Mouse (Mus musculus): ENCODE results near the gene Ankrd52.

Ankrd52 gene

GRCm38 (mm10) chr10:128401056-128401455 lies 24.1 kb downstream of the Ankrd52 start, which contains the start of gene Slc39a5:
TSS of gene Slc39a5 (minus strand) at chr10:128401229.
- no peak for DNase-seq (ENCODE audit: low spot score)

DNA sequence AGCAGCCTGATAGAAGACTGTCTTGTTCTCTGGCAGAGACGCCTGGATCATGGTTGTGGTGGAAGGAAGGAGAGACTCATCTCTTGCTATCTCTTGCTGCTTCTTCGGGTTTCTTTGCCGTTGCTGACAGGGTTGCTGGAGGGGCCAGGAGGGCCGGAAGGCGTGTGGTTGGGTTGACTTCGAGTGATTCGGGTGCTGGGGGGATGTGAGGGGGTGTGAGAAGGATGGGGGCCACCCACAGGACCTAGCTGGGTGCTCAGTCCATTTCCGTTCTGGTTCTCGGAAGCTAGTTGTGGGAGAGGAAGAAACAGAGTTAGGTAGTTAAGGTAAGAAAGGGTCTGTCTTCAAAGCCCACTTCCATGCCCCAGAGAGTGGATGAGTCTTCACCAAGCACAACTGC lies 24.7 kb downstream of the Ankrd52 start:
- no peak for DNase-seq (ENCODE audit: low spot score)

DNA sequence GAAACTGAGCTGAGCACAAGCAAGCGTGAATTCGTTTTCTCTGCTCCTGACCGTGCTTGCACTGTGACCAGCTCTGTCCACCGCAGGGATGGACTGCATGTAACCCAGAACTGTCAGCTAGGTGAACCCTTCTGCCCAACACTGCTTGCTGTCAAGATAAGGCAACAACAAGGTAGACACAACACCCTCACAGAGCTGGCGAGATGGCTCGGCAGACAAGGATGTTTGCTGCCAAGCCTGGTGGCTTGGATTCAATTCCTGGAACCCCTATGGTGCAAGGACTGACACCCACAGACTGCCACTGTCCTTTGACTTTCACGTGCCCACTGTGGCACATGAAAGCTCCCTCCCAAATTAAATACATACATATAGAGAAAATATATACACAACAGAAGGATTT lies 27.0 kb downstream of the Ankrd52 start:
- DNase-seq (ENCODE audit: low spot score), result no peak

DNA sequence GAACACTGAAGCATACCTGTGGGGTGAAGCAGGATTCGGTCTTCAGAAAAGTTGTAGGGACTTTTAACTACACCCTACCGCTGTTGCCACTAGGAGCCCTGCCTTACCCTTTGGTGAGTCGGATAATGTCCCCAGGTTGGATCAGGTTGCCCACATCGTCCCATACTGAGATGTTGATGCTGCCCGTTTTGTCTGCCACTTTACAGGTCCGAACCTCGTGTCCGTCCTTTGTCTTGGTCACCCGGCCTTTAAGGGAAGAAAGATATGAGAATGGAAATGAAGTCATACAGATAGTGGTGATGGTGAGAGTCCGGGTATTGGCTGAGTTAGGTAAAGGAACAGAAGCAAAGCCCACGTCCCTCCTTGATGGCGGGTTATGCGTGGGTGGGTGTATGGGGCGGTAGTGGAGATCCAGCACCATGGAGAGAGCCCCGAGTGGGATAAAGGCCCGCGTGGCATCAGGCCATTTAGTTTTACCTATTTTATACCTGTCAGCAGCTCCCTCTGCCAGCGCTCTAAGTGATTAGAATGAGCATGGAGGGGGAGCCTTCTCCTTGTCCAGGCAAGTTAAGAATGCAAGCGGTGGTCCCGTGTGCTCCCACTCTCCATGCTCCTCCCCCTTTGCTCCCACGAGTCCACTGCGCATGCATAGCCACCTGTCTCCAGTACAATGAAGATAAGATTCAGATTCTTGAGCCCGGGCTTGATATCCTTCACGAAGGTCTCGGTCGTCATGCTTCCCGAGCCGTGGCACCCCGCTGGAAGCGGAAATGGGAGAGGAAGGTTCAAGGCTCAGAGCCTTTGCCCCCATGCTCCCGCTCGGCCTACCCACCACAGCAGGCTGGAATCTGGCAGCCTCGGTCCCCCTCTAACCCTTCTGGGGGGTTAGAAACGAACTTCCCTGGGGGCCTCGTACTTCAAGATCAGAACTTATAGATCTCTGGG lies 31.9 kb downstream of the Ankrd52 start:
- no peak for DNase-seq (ENCODE audit: low spot score)

- peak; percentile 90 for DNase-seq (ENCODE audit: low spot score)
Observed at GRCm38 (mm10) chr10:128409692-128410559, 33.0 kb downstream of the Ankrd52 start.

GRCm38 (mm10) chr10:128410560-128410845 lies 33.6 kb downstream of the Ankrd52 start:
- no peak for DNase-seq (ENCODE audit: low spot score)

DNA sequence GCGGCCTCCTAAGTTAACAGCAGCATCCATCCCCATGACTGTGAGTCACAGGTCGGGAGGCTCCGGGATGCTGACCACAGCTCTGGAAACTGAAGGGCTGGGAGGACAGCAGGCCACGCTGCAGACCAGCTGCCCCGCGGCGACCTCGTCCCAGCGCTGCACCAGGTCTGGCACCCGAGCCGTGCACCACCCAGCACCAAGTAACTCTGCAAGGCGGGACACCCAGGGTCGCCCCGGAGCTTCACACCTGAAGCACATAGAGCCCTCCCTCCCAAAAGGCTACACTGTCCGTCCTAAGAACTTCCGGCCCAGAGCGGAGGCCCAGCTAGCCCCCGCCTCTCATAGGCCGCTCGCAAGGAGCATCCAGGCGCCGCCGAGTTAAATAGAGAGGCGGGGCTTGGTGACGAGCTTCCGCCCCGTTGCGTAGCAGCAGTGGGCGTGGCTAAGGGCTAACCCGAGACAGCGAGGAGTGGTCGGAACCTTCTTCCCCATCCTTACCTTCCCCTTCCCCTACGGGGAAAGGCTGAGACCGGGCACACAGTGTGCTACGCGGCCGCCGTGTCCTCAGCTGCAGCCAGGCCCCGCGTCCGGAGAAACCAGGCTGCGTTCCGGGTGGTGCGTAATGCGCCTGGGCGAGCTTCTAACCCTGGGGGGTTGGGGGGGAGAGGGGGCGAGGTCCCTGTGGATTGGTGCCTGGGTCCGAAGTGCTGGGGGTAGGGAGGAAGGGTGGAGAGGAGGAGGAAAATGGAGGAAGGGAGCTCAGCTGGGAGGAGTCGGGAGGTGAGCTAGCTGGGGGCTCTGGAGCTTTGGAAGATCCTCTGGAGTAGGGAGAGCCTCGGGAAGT lies 34.5 kb downstream of the Ankrd52 start, which contains the start of the genes Nabp2 and Rnf41:
Gene Nabp2 (minus strand): TSS at position 282 of the 844 bp plus-strand sequence.
Gene Rnf41 (plus strand): TSS at position 447 of the 844 bp plus-strand sequence.
- DNase-seq (ENCODE audit: low spot score), result peak; percentile 87

- no peak for DNase-seq (ENCODE audit: low spot score)
Observed at GRCm38 (mm10) chr10:128412055-128412381, 35.1 kb downstream of the Ankrd52 start.

DNA sequence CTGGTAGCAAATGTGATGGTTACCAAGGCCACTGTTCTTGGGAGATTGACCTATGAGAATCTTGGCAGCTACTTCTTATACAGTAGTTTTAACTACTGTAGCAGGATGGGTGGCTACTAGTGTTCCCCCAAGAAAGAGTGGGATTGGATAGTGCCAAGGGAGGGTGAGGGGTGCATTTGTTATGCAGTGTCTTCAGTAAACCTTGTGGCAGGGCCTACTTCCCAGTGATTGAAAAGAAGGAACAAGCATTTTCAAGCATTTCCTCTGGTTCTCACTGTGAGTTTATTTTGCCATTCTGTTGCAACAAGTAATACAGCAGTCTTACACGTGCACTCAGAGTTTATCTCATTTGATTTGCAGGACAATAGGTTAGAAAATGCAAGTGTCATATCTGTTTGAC lies 35.6 kb downstream of the Ankrd52 start:
- no peak for DNase-seq (ENCODE audit: low spot score)

DNA sequence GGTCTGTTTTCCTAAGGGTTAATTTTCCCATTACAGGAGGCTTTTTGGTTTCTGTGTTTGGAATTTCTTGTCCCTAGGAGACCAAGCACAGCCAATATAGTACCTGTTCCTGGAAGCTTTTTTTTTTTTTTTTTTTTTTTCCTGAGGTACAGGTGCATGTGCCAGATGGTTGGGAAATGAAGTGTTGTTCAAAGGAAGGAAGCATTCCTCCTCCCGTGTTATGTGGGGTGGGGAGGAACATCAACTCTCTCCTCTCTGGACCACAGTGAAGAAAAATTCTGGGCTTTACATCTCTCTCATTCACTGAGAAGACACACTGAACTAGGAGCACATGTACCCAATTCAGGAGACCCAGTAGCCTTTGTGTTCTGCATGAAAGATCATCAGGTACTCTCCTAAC lies 36.2 kb downstream of the Ankrd52 start:
- no peak for DNase-seq (ENCODE audit: low spot score)

DNA sequence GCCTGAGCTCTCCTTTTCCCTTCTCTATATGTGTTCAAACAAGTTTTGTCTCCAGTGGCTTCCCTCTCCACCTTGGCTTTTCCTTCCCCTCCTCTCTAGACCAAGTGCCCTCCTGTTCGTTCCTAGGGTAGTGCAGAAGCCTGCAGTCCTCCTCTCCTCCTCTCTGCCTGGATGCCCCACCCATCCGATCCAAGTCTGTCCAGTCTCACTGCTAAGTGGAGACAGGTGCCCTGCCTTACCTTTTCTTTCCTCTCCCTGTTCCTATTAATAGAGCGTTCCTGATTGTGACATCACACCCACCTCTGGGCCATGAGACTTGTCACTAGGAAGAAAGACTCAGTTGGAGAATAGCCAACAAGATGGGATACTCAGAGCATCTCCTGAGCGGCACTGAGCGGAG lies 37.9 kb downstream of the Ankrd52 start:
- no peak for DNase-seq (ENCODE audit: low spot score)

DNA sequence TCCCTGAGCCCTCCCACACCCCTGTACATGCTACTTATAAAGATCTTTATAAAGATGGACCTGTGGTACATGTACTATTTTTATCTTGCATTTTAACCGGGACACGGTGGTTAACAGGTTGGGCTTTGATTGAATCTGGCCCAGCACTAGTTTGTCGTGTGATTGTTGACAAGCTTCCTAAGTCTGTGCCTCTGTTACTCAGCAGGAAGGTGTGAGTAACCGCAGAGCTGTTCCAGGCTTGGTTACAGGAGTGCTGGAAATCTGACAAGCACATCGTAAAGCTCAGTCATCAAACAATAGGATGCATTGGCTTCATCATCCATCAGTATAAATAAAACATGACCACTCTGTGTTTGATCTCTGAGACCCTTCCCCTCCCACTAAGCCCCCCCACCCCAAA lies 45.5 kb downstream of the Ankrd52 start:
- no peak for DNase-seq (ENCODE audit: low spot score)

DNA sequence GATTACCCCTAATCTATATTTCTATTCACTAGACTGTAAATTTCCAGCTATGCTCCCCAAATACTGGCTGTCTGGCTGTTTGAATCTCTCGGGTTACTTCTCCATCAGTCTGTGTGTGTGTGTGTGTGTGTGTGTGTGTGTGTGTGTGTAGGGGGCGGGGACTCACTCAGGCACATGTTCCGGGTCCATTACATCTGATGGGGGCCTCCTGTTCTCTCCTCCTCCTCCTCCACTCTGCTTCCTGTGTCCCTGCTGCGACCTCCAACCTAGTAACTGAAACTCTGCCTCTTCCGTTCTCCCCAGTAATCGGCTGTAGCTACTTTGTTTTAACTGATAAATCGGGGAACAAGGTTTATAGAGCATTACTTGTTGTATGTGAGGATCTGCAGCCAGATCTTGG lies 47.7 kb downstream of the Ankrd52 start:
- no peak for DNase-seq (ENCODE audit: low spot score)

DNA sequence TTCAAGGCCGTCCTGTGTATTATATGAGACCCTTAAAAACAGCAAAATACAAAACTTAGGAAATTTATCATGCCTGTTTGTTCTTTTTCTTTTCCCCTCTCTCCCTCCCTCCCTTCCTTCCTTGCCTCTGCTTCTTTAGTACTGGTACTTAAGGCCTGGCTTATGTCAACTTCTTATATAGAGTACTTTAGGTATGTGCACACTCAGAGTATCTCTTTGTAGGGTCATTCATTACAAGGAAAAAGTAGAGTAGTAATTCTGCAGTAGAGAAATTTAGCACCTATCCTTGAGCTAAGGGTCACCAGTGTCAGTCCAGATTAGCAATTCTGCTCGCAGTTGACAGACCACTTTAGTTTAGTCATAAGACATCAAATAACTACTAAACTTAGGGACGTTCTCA lies 48.3 kb downstream of the Ankrd52 start:
- DNase-seq (ENCODE audit: low spot score), result no peak

- no peak for DNase-seq (ENCODE audit: low spot score)
Observed at GRCm38 (mm10) chr10:128429052-128429451, 52.1 kb downstream of the Ankrd52 start.

- DNase-seq (ENCODE audit: low spot score), result no peak
Observed at GRCm38 (mm10) chr10:128429454-128429853, 52.5 kb downstream of the Ankrd52 start.

GRCm38 (mm10) chr10:128433417-128433816 lies 56.5 kb downstream of the Ankrd52 start:
- no peak for DNase-seq (ENCODE audit: low spot score)

DNA sequence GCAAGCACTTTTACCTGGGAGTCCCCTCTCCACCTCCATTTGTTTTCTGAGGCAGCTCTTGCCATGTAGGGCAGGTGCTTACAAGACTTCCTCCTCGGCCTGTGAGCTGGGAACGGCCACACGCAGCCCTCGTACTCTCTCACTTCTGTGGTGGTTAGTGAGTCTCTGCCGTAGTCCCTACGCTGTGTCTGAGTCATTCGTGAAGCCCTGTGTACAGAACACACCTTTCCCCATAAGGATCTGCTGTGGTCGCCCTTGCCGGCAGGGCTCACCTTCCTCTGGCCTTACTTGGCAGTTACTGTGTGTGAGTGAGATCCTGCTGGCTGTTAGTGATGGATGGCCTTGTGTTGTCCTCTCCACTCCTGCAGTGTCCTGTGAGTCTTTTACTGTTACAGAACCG lies 57.8 kb downstream of the Ankrd52 start:
- DNase-seq (ENCODE audit: low spot score), result no peak

- no peak for DNase-seq (ENCODE audit: low spot score)
Observed at GRCm38 (mm10) chr10:128435186-128435823, 58.4 kb downstream of the Ankrd52 start.

DNA sequence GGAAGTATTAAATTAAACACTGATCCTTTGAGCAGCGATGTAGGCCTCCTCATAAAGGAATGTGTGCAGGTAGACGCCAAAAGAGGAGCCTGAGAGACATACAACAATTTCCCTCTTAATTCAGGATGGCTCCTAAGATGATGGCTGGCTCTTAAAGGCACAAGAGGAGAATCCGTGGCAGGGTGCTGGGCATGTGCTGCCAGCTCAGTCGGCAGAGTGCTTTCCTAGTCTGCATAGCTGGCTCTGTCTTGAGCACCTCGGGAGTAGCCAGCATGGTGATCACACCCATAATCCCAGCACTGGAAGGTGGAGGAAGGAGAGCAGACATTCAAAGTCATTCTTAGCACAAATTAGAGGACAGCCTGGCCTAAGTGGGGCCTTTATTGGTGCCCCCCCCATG lies 59.0 kb downstream of the Ankrd52 start:
- DNase-seq (ENCODE audit: low spot score), result no peak

GRCm38 (mm10) chr10:128436376-128436775 lies 59.5 kb downstream of the Ankrd52 start:
- DNase-seq (ENCODE audit: low spot score), result no peak
